Mouse (Mus musculus): Measurements from ENCODE around the gene Arl4d.

GRCm38 (mm10) chr11:101677655-101678054 lies 12.3 kb downstream of the Arl4d start:
- no peak for TF ChIP-seq POLR2A (IDR thresholded peaks at IDR 0.05; ENCODE audit: low read depth, low read length)
- TF ChIP-seq CTCF (conservative IDR thresholded peaks at IDR 0.05; ENCODE audit: insufficient read depth, insufficient read length, low read depth, low read length) = no peak
